Mouse (Mus musculus): Measurements from ENCODE around the gene Dusp28. TPM values are rescaled to one million over a fixed set of nuclear protein-coding genes. Genes with fewer than 3 reads are reported as not detected.
"Not testable (repeated sequence)": the region's sequence is repeated elsewhere in the genome, so short reads cannot be mapped to it uniquely, and the experiment has no call there.

Gene Dusp28
- polyA plus RNA-seq, 1 experiment from 2014 or later: 12.4 TPM

- H3K4me1 ChIP-seq (replicated peaks; ENCODE audit: control insufficient read depth, insufficient read depth, low read length): no peaks in the 10 kb centered on the region
- 73% methylated on average over 6 of the region's 6 CpGs for WGBS
- no peaks in the 10 kb centered on the region for H3K27me3 ChIP-seq (ENCODE audit: control insufficient read depth, insufficient read depth, low read length)
- ATAC-seq (ENCODE audit: low FRiP score) (no peak), DNase-seq (ENCODE audit: low spot score) (no peak)
- H3K36me3 ChIP-seq (replicated peaks; ENCODE audit: control insufficient read depth, insufficient read depth): peaks cover 63% of the 10 kb centered on the region
- H3K9me3 ChIP-seq (ENCODE audit: control insufficient read depth, low read length): no peaks in the 10 kb centered on the region
- no peak overlapping the region for H3K9ac ChIP-seq
- H3K4me2 ChIP-seq (replicated peaks): no peak overlapping the region
- H3K27ac ChIP-seq: no peak overlapping the region
- H3K4me3 ChIP-seq (replicated peaks; ENCODE audit: low read length): no peak overlapping the region
Measured at GRCm38 (mm10) chr1:92949426-92949825, 42.6 kb downstream of the Dusp28 start.

- WGBS: 84% methylated on average over 5 of the region's 5 CpGs
- Histone ChIP-seq H3K4me2 (replicated peaks) (no peak within 1 kb of the TSS), H3K9me3 (ENCODE audit: control insufficient read depth, low read length) (no peaks in the 10 kb centered on the region), H3K27ac (no peak within 1 kb of the TSS), H3K27me3 (ENCODE audit: control insufficient read depth, insufficient read depth, low read length) (no peaks in the 10 kb centered on the region), H3K36me3 (replicated peaks; ENCODE audit: control insufficient read depth, insufficient read depth) (peaks cover 52% of the 10 kb centered on the region), H3K4me3 (replicated peaks; ENCODE audit: low read length) (no peak within 1 kb of the TSS), H3K4me1 (replicated peaks; ENCODE audit: control insufficient read depth, insufficient read depth, low read length) (no peaks in the 10 kb centered on the region), H3K9ac (no peak within 1 kb of the TSS)
- no peak for ATAC-seq (ENCODE audit: low FRiP score)
- DNase-seq (ENCODE audit: low spot score): no peak
Measured at GRCm38 (mm10) chr1:92950607-92951006, 43.8 kb downstream of the Dusp28 start, which contains the start of gene Gpr35. Gpr35 (plus strand) TSS chr1:92950865.

- Histone ChIP-seq H3K9me3 (ENCODE audit: control insufficient read depth, low read length) (no peaks in the 10 kb centered on the region), H3K4me2 (replicated peaks) (no peak overlapping the region), H3K27me3 (ENCODE audit: control insufficient read depth, insufficient read depth, low read length) (no peaks in the 10 kb centered on the region), H3K4me1 (replicated peaks; ENCODE audit: control insufficient read depth, insufficient read depth, low read length) (no peaks in the 10 kb centered on the region), H3K9ac (no peak overlapping the region), H3K27ac (no peak overlapping the region), H3K36me3 (replicated peaks; ENCODE audit: control insufficient read depth, insufficient read depth) (peaks cover 21% of the 10 kb centered on the region), H3K4me3 (replicated peaks; ENCODE audit: low read length) (no peak overlapping the region)
- DNase-seq (ENCODE audit: low spot score): no peak
- ATAC-seq (ENCODE audit: low FRiP score): no peak
- WGBS: 69% methylated on average over 2 of the region's 2 CpGs
Measured at GRCm38 (mm10) chr1:92953641-92954040, 46.9 kb downstream of the Dusp28 start.

DNA sequence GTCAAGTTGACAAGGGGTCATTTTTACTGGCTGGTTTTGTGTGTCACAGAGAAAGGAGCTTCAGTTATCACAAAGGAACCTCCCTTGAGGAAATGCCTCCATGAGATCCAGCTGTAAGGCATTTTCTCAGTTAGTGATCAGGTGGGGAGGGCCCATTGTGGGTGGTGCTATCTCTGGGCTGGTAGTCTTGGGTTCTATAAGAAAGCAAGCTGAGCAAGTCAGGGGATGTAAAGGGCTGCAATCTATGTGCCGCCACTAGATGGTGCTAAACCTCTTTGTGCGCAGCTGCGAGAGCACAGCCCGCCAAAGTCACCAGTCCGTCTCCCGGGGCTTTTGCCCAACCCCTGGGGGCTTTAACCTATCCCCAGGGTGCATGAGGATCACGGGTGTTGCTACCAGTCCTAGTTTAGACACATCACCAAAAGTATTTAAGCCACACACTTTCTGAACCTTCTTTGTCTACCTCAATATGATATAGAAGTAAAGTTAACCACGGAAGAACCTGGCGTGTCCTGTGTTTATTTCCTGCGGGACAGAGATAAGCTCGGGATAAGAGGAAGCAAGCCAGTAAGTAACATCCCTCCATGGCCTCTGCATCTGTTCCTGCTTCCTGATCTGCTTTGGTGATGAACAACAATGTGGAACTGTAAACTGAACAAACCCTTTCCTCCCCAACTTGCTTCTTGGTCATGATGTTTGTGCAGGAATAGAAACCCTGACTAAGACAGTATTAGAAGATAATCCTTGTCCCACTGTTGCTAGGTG is 50.0 kb downstream of the Dusp28 start:
- not testable (repeated sequence) for H3K4me3 ChIP-seq (replicated peaks; ENCODE audit: low read length); H3K9ac ChIP-seq; H3K9me3 ChIP-seq (ENCODE audit: control insufficient read depth, low read length); DNase-seq (ENCODE audit: low spot score); ATAC-seq (ENCODE audit: low FRiP score); H3K27ac ChIP-seq; H3K36me3 ChIP-seq (replicated peaks; ENCODE audit: control insufficient read depth, insufficient read depth); H3K4me1 ChIP-seq (replicated peaks; ENCODE audit: control insufficient read depth, insufficient read depth, low read length); H3K27me3 ChIP-seq (ENCODE audit: control insufficient read depth, insufficient read depth, low read length)
- WGBS: 13% methylated on average over 11 of the region's 11 CpGs
- peak overlapping the region; percentile 36 for H3K4me2 ChIP-seq (replicated peaks)

Other genes starting within 250 kb of the Dusp28 start
- 64.0 and 66.1 TPM in 2 replicates for gene Gpc1, start 75.3 kb upstream of the Dusp28 start, polyA plus RNA-seq (2014; fragmentation: Nextera tagmentation; extraction: Ambion mirVana)
- gene Ankmy1, start 4.1 kb upstream of the Dusp28 start, polyA plus RNA-seq (2014; fragmentation: Nextera tagmentation; extraction: Ambion mirVana): 1.2 and 1.5 TPM in 2 replicates
- gene Rnpepl1, start 3.8 kb downstream of the Dusp28 start, polyA plus RNA-seq (2014; fragmentation: Nextera tagmentation; extraction: Ambion mirVana): 29.1 and 29.2 TPM in 2 replicates
- gene Capn10, start 27.4 kb downstream of the Dusp28 start, polyA plus RNA-seq (2014; fragmentation: Nextera tagmentation; extraction: Ambion mirVana): 48.2 and 50.6 TPM in 2 replicates
- gene Gpr35, start 43.9 kb downstream of the Dusp28 start, polyA plus RNA-seq (2014; fragmentation: Nextera tagmentation; extraction: Ambion mirVana): 0.32 and 0.98 TPM in 2 replicates
- gene Aqp12, start 99.4 kb downstream of the Dusp28 start, polyA plus RNA-seq (2014; fragmentation: Nextera tagmentation; extraction: Ambion mirVana): not detected in 2 replicates
- gene Kif1a, start 195.0 kb downstream of the Dusp28 start, polyA plus RNA-seq (2014; fragmentation: Nextera tagmentation; extraction: Ambion mirVana): 395 and 421 TPM in 2 replicates
- gene Agxt, start 228.3 kb downstream of the Dusp28 start, polyA plus RNA-seq (2014; fragmentation: Nextera tagmentation; extraction: Ambion mirVana): not detected in 2 replicates